Mouse (Mus musculus) erythroblast, embryonic 14.5 days (primary cell): ENCODE measurements around the gene Nxf1. TPM values are rescaled to one million over a fixed set of nuclear protein-coding genes. Genes with fewer than 3 reads are reported as not detected.
"Not testable (repeated sequence)": the region's sequence is repeated elsewhere in the genome, so short reads cannot be mapped to it uniquely, and the experiment has no call there.

ENCODE experiments used
- H3K27me3 ChIP-seq: 2 replicates; pipeline ENCODE4 v1.6.1; 2012; ENCODE audit warnings: inconsistent platforms; ENCODE audit not compliant: control insufficient read depth
- H3K36me3 ChIP-seq: 2 replicates; pipeline ENCODE4 v1.6.1; 2012; ENCODE audit warnings: mild to moderate bottlenecking, inconsistent platforms; ENCODE audit not compliant: control insufficient read depth
- H3K4me1 ChIP-seq: 2 replicates; pipeline ENCODE4 v1.6.1; 2012; ENCODE audit warnings: inconsistent platforms; ENCODE audit not compliant: control insufficient read depth
- H3K4me3 ChIP-seq: replicated peaks from 2 replicates; pipeline ENCODE3; 2012; ENCODE audit warnings: moderate library complexity, mild to moderate bottlenecking, inconsistent platforms
- H3K9me3 ChIP-seq: 2 replicates; pipeline ENCODE4 v1.6.1; 2012; ENCODE audit warnings: low read length, inconsistent platforms, mixed read lengths; ENCODE audit not compliant: control insufficient read depth
- GATA1 ChIP-seq: IDR thresholded peaks from 2 replicates; pipeline ENCODE4 v1.6.1; 2012; ENCODE audit warnings: low read length, inconsistent platforms, mixed read lengths
- TAL1 ChIP-seq: IDR thresholded peaks from 3 replicates; pipeline ENCODE4 v1.6.1; 2012; ENCODE audit warnings: low read length, inconsistent platforms, mixed read lengths
- polyA plus RNA-seq: library from polyadenylated mRNA; stranded (reverse); fragments of >175 nt; gene quantifications from 2 replicates; pipeline ENCODE4 v1.2.3, GENCODE M21; 2012

Gene Nxf1
- polyA plus RNA-seq, 1 experiment: 3.0 TPM

DNA sequence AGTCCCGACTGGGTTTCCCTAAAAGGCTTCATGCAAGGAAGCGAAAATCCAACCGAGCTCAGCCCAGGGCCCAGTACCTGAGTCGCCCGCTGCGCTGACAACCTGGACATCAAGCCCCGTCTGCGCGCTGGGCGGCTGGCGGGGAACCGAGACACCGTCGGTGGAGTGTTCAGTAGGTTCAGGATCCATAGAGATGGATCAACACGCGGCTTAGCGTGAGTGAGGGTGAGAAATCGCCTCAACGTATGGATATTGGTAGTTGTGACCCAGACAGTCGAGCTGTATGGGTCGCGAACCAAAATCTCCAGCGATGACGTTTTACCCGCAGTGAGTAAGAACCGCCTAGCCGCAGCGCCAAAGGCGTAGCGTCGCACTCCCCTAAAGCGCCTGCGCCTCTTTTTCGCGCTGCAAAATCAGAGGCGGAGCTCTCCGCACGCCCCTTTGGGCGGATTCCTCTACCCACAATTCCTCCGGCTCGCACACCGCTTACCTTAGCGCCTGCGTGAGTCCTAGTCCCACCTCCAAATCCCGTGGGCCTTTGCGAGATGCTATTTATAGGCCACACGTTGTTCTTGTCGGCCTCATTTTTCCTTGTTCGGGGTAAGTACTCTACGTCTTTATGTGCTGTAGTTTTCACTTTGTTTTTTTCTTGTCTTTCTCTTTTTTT is 33.8 kb upstream of the Nxf1 start, which contains the start of gene Slc3a2:
Gene Slc3a2, minus strand, starts transcription at position 463 of the 667 bp plus-strand sequence.
- H3K4me3 ChIP-seq: peak within 1 kb of the TSS; percentile 80
- H3K36me3 ChIP-seq: peaks cover 47% of the 10 kb centered on the region
- no peaks in the 10 kb centered on the region for H3K9me3 ChIP-seq
- no peak for TF ChIP-seq TAL1
- no peak for TF ChIP-seq GATA1
- H3K4me1 ChIP-seq: peaks cover 74% of the 10 kb centered on the region
- no peaks in the 10 kb centered on the region for H3K27me3 ChIP-seq

GRCm38 (mm10) chr19:8723574-8724346 is 33.1 kb upstream of the Nxf1 start:
- Histone ChIP-seq H3K27me3 (no peaks in the 10 kb centered on the region), H3K9me3 (no peaks in the 10 kb centered on the region), H3K4me3 (peak overlapping the region; percentile 80), H3K36me3 (peaks cover 47% of the 10 kb centered on the region), H3K4me1 (peaks cover 67% of the 10 kb centered on the region)
- no peak for TF ChIP-seq GATA1
- TF ChIP-seq TAL1: no peak

GRCm38 (mm10) chr19:8724392-8724791 is 32.5 kb upstream of the Nxf1 start:
- Histone ChIP-seq H3K36me3 (peaks cover 47% of the 10 kb centered on the region), H3K4me1 (peaks cover 63% of the 10 kb centered on the region), H3K4me3 (peak overlapping the region; percentile 80), H3K9me3 (no peaks in the 10 kb centered on the region), H3K27me3 (no peaks in the 10 kb centered on the region)
- TF ChIP-seq GATA1 (no peak), TAL1 (no peak)

DNA sequence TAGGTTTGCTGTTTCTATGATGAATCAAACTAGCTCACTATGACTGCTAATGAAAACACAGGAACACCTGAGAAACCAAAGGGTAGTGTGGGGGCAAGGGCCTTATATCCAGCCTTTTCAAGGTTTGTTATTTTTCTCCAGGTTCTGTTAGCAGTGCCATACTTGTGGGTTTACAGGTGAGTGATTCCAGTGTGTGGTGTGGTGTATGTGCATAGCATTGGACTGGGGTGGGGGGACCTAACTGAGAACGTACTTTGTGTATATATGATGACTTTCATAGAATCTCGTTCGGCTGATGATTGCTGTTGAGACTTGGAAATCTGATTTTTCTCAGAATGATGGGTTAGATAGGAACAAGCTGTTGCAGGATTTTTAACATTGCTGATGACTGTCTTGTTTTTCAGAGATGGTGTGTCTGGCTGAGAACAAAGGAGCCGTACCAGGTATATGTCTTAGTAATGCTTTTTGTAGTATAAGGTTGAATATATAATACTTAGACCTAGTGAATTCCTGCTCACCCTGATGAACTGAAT is 31.7 kb upstream of the Nxf1 start:
- Histone ChIP-seq H3K9me3 (no peaks in the 10 kb centered on the region), H3K4me3 (peak overlapping the region; percentile 80), H3K36me3 (peaks cover 46% of the 10 kb centered on the region), H3K27me3 (no peaks in the 10 kb centered on the region; the same call in 1 of the 2 replicates), H3K4me1 (peaks cover 58% of the 10 kb centered on the region)
- TF ChIP-seq GATA1 (no peak), TAL1 (no peak)

GRCm38 (mm10) chr19:8726609-8727390 is 30.1 kb upstream of the Nxf1 start:
- H3K27me3 ChIP-seq: no peaks in the 10 kb centered on the region; the same call in 1 of the 2 replicates
- H3K36me3 ChIP-seq: peaks cover 41% of the 10 kb centered on the region
- H3K4me3 ChIP-seq: no peak overlapping the region
- no peaks in the 10 kb centered on the region for H3K9me3 ChIP-seq
- TF ChIP-seq GATA1 (no peak), TAL1 (no peak)
- peaks cover 42% of the 10 kb centered on the region for H3K4me1 ChIP-seq

DNA sequence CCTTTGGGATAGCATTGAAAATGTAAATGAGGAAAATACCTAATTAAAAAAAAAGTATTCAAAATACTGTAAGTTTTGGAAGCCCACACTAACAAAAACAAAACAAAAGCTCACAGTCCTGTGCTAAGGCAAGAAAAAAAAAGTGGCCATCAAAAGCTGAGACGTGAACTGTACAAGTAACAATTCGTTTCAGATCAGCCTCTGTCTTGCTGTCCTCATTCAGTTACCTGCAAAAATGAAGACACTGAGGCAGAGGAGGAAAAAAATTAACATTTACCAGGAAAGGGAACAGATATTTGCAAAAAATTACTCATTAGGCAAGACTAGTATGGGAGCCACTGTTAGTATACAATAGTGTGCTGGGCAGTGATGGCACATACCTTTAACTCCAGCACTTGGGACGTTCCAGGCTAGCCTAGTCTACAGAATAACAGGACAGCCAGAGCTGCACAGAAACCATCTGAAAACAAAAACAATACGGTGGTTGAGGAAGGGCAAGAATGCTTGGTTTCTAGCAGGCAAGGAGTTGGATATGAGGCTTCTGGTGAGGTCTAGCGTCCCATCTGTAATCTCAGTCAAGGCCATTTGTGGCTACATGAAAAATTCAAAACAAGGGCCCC is 29.3 kb upstream of the Nxf1 start:
- peaks cover 3% of the 10 kb centered on the region for H3K27me3 ChIP-seq
- peaks cover 36% of the 10 kb centered on the region for H3K4me1 ChIP-seq
- H3K36me3 ChIP-seq: peaks cover 41% of the 10 kb centered on the region
- no peak overlapping the region for H3K4me3 ChIP-seq
- H3K9me3 ChIP-seq: peaks cover 2% of the 10 kb centered on the region
- no peak for TF ChIP-seq GATA1
- TF ChIP-seq TAL1: no peak

DNA sequence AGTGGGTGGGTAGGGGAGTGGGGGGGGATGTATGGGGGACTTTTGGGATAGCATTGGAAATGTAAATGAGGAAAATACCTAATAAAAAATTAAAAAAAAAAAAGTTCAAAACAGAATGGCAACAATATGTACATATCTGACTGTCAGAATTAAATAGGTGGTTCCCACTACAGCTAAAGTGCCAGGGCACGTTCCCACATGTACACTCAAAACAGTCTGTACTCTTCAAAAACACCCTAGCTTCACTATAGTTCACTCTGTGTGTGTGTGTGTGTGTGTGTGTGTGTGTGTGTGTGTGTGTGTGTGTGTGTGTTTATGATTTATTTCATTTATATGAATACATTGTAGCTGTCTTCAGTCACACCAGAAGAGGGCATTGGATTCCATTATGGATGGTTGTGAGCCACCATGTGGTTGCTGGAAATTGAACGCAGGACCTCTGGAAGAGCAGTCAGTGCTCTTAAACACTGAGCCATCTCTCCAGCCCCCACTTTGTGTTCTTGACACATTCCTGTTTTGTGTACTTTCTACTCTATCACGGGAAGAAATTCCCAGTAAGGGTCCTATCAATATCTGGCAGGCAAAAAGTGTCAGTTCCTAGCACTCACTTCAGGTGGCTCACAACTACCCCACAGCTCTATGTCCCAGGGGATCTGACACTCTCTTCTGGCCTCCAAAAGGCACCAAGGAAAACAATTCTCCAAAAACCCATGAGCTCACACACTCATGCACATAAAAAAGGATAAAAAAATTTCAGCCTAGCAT is 28.4 kb upstream of the Nxf1 start:
- not testable (repeated sequence) for H3K4me3 ChIP-seq, H3K9me3 ChIP-seq
- Histone ChIP-seq H3K4me1 (peaks cover 32% of the 10 kb centered on the region), H3K27me3 (peaks cover 10% of the 10 kb centered on the region), H3K36me3 (peaks cover 41% of the 10 kb centered on the region)

- peaks cover 6% of the 10 kb centered on the region for H3K9me3 ChIP-seq
- H3K4me1 ChIP-seq: peaks cover 33% of the 10 kb centered on the region
- no peak overlapping the region for H3K4me3 ChIP-seq
- peaks cover 16% of the 10 kb centered on the region for H3K27me3 ChIP-seq
- no peak for TF ChIP-seq TAL1
- peaks cover 25% of the 10 kb centered on the region for H3K36me3 ChIP-seq
Observed at GRCm38 (mm10) chr19:8734334-8734733, 22.5 kb upstream of the Nxf1 start.
